Mouse (Mus musculus) heart, embryonic 12.5 days (tissue): ENCODE measurements at regions not wholly inside any gene's neighbourhood (a gene's known extent, or its start where the extent isn't known, plus 50 kb on each side); places are given as distances from the start of the nearest gene placed in this dataset.

Experiments used
- ATAC-seq: fragments of 200-750 bp; cut with Nextera tagmentation; 2 replicates; pipeline ENCODE4 v1.8.0; 2017; ENCODE audit warnings: moderate TSS enrichment, moderate library complexity; ENCODE audit not compliant: insufficient number of reproducible peaks, low FRiP score
- H3K27ac ChIP-seq: fragments of 300-500 bp; sonication (generic); 2 replicates; pipeline ENCODE4 v1.5.1; 2016; ENCODE audit warnings: mild to moderate bottlenecking, moderate library complexity; ENCODE audit not compliant: poor library complexity, severe bottlenecking
- H3K27me3 ChIP-seq: fragments of 300-500 bp; sonication (generic); replicated peaks from 2 replicates; pipeline ENCODE4 v1.6.1; 2016; ENCODE audit warnings: mild to moderate bottlenecking, moderate library complexity
- H3K36me3 ChIP-seq: fragments of 300-500 bp; sonication (generic); 2 replicates; pipeline ENCODE4 v1.6.1; 2016; ENCODE audit warnings: mild to moderate bottlenecking, moderate library complexity
- H3K4me1 ChIP-seq: fragments of 300-500 bp; sonication (generic); replicated peaks from 2 replicates; pipeline ENCODE4 v1.6.1; 2016; ENCODE audit warnings: mild to moderate bottlenecking
- H3K4me2 ChIP-seq: fragments of 300-500 bp; sonication (generic); 2 replicates; pipeline ENCODE4 v1.6.1; 2016; ENCODE audit warnings: mild to moderate bottlenecking, moderate library complexity
- H3K4me3 ChIP-seq: fragments of 300-500 bp; sonication (generic); 2 replicates; pipeline ENCODE4 v1.5.1; 2016; ENCODE audit warnings: mild to moderate bottlenecking
- H3K9ac ChIP-seq: fragments of 300-500 bp; sonication (generic); 2 replicates; pipeline ENCODE4 v1.6.1; 2016; ENCODE audit warnings: mild to moderate bottlenecking, moderate library complexity
- H3K9me3 ChIP-seq: fragments of 300-500 bp; sonication (generic); replicated peaks from 2 replicates; pipeline ENCODE4 v1.6.1; 2016; ENCODE audit warnings: mild to moderate bottlenecking, moderate library complexity
- WGBS: fragments of 180-500 bp; shearing (Covaris S2); methylation state at CpG from one replicate; pipeline ENCODE4 v1.1.7; 2016; 5-methylcytosine and 5-hydroxymethylcytosine counted together

DNA sequence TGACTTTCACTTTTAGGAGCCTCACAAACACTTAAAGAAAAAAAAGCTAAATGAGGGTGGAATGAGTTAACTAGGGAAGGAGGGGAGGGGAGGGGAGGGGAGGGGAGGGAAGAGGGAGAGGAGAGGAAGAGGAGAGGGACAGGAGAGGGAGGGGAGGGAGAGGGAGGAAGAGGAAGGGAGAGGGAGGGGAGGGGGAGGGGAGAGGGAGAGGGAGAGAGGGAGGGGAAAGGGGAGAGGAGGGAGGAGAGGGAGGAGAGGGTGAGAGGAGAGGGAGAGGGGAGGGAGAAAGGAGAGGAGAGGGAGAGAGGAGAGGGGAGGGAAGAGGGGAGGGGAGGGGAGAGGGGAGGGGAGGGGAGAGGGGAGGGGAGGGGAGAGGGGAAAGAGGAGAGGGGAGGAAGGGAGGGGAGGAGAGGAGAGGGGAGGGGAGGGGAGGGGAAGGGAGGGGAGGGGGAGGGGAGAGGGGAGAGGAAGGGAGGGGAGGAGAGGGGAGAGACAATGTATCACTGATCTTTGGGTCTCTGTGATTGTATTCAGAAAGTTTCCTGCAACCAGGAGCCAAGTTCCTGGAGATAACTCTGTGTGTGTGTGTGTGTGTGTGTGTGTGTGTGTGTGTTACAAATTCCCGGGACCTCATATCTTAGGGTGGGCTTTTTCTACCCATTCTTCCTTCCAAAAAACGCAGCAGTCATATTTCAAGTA is 168.3 kb downstream of the Ly86 start:
- Histone ChIP-seq H3K36me3 (no peaks in the 10 kb centered on the region), H3K27ac (peak overlapping the region; percentile 60; the same call in 1 of the 2 replicates), H3K4me2 (peak overlapping the region; percentile 49; the same call in 1 of the 2 replicates), H3K4me1 (peaks cover 30% of the 10 kb centered on the region), H3K9me3 (no peaks in the 10 kb centered on the region), H3K27me3 (no peaks in the 10 kb centered on the region), H3K9ac (no peak overlapping the region), H3K4me3 (no peak overlapping the region)
- no peak for ATAC-seq
- WGBS, result 22% methylated on average over 2 of the region's 2 CpGs

DNA sequence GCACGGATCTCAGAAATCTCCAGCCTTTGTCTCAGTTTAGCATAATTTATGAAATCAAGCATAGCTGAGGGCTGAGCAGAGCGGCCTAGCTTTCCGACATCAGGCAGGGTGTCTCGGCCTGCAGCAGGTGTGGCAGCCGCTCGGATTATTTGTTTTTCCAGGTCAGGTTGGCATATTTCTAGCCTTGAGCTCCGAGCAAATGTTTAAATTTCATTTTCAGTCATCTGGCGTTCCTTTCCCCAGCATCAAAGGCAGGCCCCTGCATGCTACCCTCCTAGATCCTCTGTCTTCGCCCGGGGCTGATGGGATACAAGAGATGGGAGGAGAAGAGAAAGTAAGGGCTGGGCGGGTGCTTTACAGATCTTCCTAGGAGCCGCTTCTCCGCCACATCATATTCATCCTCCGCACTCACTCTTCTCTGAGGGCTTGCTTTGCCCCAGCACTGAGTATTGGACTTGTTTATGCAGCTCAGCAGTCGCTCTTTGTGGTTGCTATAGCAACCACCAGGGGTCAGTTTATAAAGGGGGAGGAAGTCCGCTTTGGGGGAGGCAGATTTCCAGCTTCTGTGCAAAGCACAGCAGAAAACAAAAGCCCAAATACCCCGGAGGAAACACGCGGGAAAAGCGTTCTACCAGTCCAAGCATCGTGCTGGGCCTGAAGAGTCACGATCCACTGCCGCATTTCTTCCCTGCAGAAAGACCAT is 169.0 kb downstream of the Ly86 start:
- Histone ChIP-seq H3K27ac (peak overlapping the region; percentile 60), H3K36me3 (no peaks in the 10 kb centered on the region), H3K27me3 (no peaks in the 10 kb centered on the region), H3K4me3 (peak overlapping the region; percentile 17), H3K4me2 (peak overlapping the region; percentile 49), H3K9me3 (no peaks in the 10 kb centered on the region), H3K9ac (0 out of 2 replicates have a peak overlapping the region, but pooled peaks have one; percentile 2), H3K4me1 (peaks cover 23% of the 10 kb centered on the region)
- peak; percentile 50; the same call in 1 of the 2 replicates for ATAC-seq
- WGBS, result 15% methylated on average over 23 of the region's 23 CpGs

DNA sequence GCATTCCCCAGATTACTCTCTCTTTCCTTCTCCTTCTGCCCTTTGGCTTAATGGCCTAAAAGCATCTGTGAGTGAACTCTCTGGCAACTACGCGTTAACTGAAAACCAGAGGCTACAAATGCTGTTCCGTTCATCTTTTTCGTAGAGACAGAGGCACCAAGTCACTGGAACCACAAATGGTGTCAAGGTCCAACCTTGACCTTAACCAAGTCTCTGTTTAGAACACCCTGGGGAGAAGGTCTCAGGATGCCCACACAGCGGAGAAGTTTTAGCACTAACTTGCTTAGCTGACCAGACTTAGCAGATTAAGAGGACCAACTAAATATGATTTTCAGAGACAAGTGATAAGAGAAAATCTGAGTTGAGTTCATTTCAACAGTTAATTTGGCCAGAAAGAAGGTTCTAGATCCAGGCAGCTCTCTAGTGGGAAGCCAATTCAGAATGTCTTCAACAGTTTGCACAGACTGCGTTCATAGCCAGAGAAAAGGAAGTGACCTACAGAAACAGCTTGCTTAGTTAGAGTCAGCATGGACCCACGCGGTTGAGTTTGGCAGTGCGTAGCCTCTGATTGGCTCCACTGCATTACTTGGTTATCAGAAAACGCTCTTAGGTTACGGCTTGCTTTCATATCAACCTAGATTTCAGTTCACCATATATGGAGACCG is 169.8 kb downstream of the Ly86 start:
- H3K9ac ChIP-seq, result 0 out of 2 replicates have a peak overlapping the region, but pooled peaks have one; percentile 2
- no peaks in the 10 kb centered on the region for H3K36me3 ChIP-seq
- no peak overlapping the region for H3K4me3 ChIP-seq
- H3K27me3 ChIP-seq, result no peaks in the 10 kb centered on the region
- peak overlapping the region; percentile 43 for H3K27ac ChIP-seq
- H3K4me1 ChIP-seq, result peaks cover 16% of the 10 kb centered on the region
- no peak for ATAC-seq
- peak overlapping the region; percentile 49 for H3K4me2 ChIP-seq
- H3K9me3 ChIP-seq, result no peaks in the 10 kb centered on the region
- WGBS, result 76% methylated on average over 12 of the region's 12 CpGs

DNA sequence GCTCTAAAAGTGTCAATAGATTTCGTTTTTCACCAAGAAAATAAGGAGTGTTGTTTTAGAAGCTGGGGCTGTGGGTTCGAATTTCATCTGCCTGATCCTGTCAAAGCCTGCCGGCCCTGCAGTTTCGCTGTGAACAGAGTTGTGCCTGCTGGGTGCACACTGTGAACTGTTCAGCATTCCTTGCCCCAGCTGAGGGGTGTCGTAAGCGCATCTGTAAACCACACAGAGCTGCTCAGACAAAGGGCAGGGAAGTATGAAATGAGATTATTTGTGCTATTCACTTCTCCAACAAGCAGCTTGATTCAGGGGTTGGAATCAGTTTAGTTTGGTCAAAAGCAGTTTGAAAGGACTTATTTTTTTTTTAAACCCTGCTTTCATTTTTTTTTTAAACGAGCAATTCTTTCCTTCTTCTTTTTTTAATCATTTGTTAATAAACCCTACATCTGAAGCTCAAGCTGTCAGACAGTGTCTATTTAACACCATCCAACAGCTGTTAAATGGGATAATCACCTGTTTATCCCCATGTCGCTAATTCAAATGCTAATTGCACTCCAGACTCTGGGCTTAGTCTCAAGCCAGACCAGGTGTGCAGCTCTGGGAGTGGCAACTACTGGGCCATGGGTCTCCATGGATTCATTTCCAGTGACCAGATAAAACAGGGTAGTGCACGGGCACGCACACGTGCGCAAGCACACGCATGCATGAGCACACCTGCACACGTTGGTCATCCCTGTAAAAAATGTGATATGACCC is 172.2 kb downstream of the Ly86 start:
- Histone ChIP-seq H3K27ac (no peak overlapping the region), H3K36me3 (no peaks in the 10 kb centered on the region), H3K4me1 (peaks cover 14% of the 10 kb centered on the region; the same call in 1 of the 2 replicates), H3K27me3 (no peaks in the 10 kb centered on the region), H3K4me3 (no peak overlapping the region), H3K4me2 (no peak overlapping the region), H3K9ac (no peak overlapping the region), H3K9me3 (no peaks in the 10 kb centered on the region)
- ATAC-seq, result no peak
- 53% methylated on average over 14 of the region's 14 CpGs for WGBS

DNA sequence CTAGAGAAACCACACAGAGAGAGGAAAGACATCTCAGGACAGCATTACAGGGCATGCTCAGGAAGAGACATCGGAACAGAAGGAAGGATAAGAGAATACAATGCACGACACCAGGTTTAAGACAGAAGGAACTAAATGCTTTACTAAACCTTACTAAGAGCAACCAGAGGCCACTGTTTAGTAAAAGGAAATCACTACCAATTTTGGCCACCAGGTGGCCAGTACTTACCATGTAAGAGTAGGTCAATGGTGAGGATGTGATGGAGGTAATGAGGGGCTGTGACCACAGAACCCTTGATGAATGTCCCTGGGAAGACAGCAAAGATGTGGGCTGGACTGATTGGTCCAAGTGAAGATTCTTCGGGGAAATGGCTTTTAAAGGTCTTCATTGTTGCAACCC is 174.9 kb downstream of the Ly86 start:
- 74% methylated on average over 3 of the region's 3 CpGs for WGBS
- ATAC-seq, result no peak
- 0 out of 2 replicates have a peak, but pooled peaks cover under 1% of the 10 kb centered on the region for H3K4me1 ChIP-seq

DNA sequence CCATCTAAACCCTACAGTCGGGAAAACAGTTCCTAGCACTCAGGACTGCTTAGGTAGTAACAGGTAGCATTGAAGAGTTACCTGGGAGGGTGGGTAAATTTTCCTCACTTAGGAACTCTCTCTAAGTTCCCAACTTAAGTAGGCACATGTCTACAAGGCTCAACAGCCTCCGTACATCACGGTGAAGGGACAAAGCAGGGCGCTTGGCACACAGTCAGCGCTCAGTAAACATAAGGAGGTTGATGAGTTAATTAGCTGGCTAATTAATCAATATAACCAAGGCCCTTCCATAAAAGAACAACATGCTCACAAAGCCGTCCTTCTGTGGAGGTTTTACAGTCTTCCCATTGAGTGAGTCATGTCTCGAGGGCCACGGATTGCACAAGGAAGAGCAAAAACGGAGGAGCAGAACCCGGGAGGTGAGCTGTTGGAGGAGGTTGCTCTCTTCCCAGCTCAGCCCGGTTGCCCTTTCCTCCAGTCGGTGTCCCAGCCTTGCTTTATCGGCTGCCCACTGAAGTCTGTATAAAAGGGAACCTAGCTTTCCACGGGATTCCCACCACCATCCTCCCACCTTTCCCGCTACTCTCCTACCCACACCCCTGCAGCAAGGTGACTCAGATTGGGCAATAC is 180.2 kb downstream of the Ly86 start:
- Histone ChIP-seq H3K4me1 (peaks cover 16% of the 10 kb centered on the region), H3K9ac (no peak overlapping the region), H3K36me3 (no peaks in the 10 kb centered on the region), H3K4me3 (no peak overlapping the region), H3K9me3 (no peaks in the 10 kb centered on the region), H3K27me3 (no peaks in the 10 kb centered on the region), H3K27ac (no peak overlapping the region), H3K4me2 (no peak overlapping the region)
- 87% methylated on average over 15 of the region's 15 CpGs for WGBS
- no peak for ATAC-seq

More for the DNA sequence above, 174.9 kb downstream of the Ly86 start:
- H3K27ac ChIP-seq, result no peak overlapping the region
- H3K4me2 ChIP-seq, result no peak overlapping the region
- no peaks in the 10 kb centered on the region for H3K9me3 ChIP-seq
- H3K9ac ChIP-seq, result no peak overlapping the region
- H3K27me3 ChIP-seq, result no peaks in the 10 kb centered on the region
- H3K36me3 ChIP-seq, result no peaks in the 10 kb centered on the region
- no peak overlapping the region for H3K4me3 ChIP-seq

DNA sequence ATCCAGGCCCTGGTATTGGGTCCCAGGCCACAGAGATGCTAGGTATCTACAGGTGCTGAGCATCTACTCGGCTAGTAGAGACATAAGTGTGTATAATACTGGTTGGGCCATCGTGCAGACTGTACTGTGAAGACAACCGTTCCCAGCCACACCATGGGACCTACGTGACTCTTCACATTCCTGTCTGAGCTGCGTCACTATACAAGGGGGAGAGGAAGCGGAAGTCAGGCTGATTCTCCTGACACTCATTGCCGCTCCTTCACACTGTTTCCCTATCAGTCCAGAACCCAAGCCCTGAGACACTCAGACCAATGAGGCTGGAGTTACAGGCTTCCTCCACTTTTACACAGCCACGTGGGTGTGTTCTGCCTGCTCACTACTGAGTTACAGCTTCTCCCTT is 181.1 kb downstream of the Ly86 start:
- Histone ChIP-seq H3K4me2 (no peak overlapping the region), H3K4me1 (peaks cover 16% of the 10 kb centered on the region), H3K4me3 (no peak overlapping the region), H3K27me3 (no peaks in the 10 kb centered on the region), H3K36me3 (no peaks in the 10 kb centered on the region), H3K27ac (no peak overlapping the region), H3K9ac (no peak overlapping the region), H3K9me3 (no peaks in the 10 kb centered on the region)
- no peak for ATAC-seq
- 55% methylated on average over 8 of the region's 8 CpGs for WGBS

DNA sequence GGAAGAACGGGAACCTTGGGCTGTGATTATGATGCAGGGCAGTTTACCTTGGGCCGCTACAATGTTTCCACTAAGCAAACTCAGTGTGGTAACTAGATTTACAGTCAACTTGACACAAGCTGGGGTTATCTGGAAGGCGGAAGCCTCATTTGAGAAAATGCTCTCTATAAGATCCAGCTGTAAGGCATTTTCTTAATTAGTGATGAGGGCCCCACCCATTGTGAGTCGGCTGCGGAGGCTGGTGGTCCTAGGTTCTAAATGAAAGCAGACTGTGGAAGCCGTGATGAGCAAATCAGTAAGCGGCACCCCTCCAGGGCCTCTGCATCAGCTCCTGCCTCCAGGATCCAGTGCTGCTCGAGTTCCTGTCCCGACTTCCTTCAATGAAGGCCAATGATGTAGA is 183.4 kb downstream of the Ly86 start:
- 29% methylated on average over 9 of the region's 9 CpGs for WGBS
- Histone ChIP-seq H3K27me3 (no peaks in the 10 kb centered on the region), H3K4me1 (peaks cover 23% of the 10 kb centered on the region), H3K27ac (no peak overlapping the region), H3K9me3 (no peaks in the 10 kb centered on the region), H3K4me3 (no peak overlapping the region), H3K9ac (no peak overlapping the region), H3K36me3 (no peaks in the 10 kb centered on the region), H3K4me2 (no peak overlapping the region)
- ATAC-seq, result no peak

DNA sequence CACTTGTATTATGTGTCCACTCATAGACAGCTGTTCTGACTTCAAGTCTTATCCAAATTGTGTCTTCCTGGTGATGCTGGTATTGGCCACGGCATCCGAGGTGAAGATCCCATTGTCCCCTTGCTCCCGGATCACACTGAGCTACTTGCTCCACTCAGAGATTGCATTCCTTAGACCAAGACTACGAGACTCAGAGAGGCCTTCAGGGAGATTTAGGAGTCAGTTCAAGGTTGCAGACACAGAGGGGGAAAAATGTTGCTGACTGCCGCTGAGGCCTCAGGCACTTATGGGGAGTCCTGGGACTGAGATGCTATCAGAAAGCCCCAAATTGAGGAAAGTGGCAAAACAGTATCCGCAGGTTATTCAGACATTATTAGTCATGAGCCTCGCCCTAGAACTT is 183.9 kb downstream of the Ly86 start:
- WGBS, result 51% methylated on average over 7 of the region's 7 CpGs
- Histone ChIP-seq H3K4me3 (no peak overlapping the region), H3K9me3 (no peaks in the 10 kb centered on the region), H3K27ac (no peak overlapping the region), H3K4me1 (peaks cover 23% of the 10 kb centered on the region), H3K9ac (no peak overlapping the region), H3K4me2 (no peak overlapping the region), H3K27me3 (no peaks in the 10 kb centered on the region), H3K36me3 (no peaks in the 10 kb centered on the region)
- no peak for ATAC-seq

DNA sequence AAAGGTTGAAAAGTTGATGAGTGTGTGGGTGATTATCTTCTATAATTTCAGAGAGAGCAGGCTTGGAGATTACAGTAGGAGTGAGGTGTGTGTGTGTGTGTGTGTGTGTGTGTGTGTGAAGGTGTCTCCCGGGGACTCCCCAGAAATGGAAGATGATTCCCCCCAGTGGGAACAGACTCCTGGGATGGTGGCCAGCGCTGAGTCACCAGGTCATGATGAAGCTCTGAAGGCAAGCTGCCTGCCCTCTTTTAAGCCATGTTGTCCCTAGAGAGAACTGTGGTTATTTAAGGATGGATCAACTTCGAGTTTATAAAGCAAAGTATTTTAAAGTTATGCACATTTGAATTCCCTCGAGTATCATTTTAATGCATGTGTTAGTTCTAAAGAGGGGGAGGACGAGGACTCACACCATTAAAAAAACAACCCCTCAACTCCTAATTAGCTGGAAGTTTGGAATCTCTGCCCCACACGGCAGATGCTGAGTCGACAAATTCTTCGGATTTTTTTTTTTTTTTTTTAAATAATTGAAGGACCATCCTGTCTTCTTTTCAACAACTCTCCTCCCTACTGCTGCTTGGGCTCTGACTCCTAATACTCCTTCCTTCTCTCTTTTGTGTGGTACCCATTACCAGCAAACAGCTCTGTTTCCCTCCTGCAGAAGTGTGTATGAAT is 186.6 kb downstream of the Ly86 start:
- H3K27me3 ChIP-seq, result no peaks in the 10 kb centered on the region

More for the DNA sequence above, 186.6 kb downstream of the Ly86 start:
- Histone ChIP-seq H3K36me3 (no peaks in the 10 kb centered on the region), H3K9me3 (no peaks in the 10 kb centered on the region), H3K9ac (no peak overlapping the region), H3K4me1 (peaks cover 18% of the 10 kb centered on the region), H3K4me3 (no peak overlapping the region), H3K4me2 (no peak overlapping the region), H3K27ac (no peak overlapping the region)
- WGBS, result 58% methylated on average over 8 of the region's 8 CpGs
- no peak for ATAC-seq
